Mouse (Mus musculus) thymus, adult 2 months (tissue): ENCODE measurements around the gene Gm14124. TPM values are rescaled to one million over a fixed set of nuclear protein-coding genes. Genes with fewer than 3 reads are reported as not detected.
"Not testable (repeated sequence)": the region's sequence is repeated elsewhere in the genome, so short reads cannot be mapped to it uniquely, and the experiment has no call there.

Experiments
- DNase-seq: peaks from one replicate; pipeline ENCODE4 v3.0.0; 2021
- H3K27ac ChIP-seq: fragments of 200-500 bp; 2 replicates; pipeline ENCODE4 v1.5.1; 2012; ENCODE audit warnings: low read length, control low read depth; ENCODE audit not compliant: control insufficient read depth, insufficient read depth
- H3K27me3 ChIP-seq: fragments of 200-500 bp; 2 replicates; pipeline ENCODE4 v1.6.1; 2012; ENCODE audit warnings: mild to moderate bottlenecking, low read length, moderate library complexity, mixed read lengths; ENCODE audit not compliant: control insufficient read depth, insufficient read depth
- H3K36me3 ChIP-seq: fragments of 200-500 bp; 2 replicates; pipeline ENCODE4 v1.6.1; 2012; ENCODE audit warnings: mild to moderate bottlenecking, low read length, moderate library complexity; ENCODE audit not compliant: control insufficient read depth, insufficient read depth
- H3K4me1 ChIP-seq: fragments of 200-500 bp; replicated peaks from 2 replicates; pipeline ENCODE4 v1.6.1; 2012; ENCODE audit warnings: low read length; ENCODE audit not compliant: control insufficient read depth, insufficient read depth
- H3K4me3 ChIP-seq: fragments of 200-500 bp; 2 replicates; pipeline ENCODE4 v1.5.1; 2012; ENCODE audit warnings: mild to moderate bottlenecking, low read length, control low read depth, moderate library complexity; ENCODE audit not compliant: control insufficient read depth, insufficient read depth
- CTCF ChIP-seq: fragments of 200-500 bp; IDR thresholded peaks from 2 replicates; pipeline ENCODE4 v1.5.1; 2012; ENCODE audit warnings: mild to moderate bottlenecking, control low read depth, low read length, moderate library complexity, borderline replicate concordance; ENCODE audit not compliant: control insufficient read depth, poor library complexity, insufficient read depth; ENCODE audit errors: extremely low read depth
- POLR2A ChIP-seq: fragments of 200-500 bp; IDR thresholded peaks from 2 replicates; pipeline ENCODE4 v1.6.1; 2012; ENCODE audit warnings: mild to moderate bottlenecking, low read length, control low read depth, moderate library complexity; ENCODE audit not compliant: control insufficient read depth, poor library complexity, insufficient read depth; ENCODE audit errors: extremely low read depth
- WGBS: fragments of 180-500 bp; shearing (Covaris S2); methylation state at CpG from one replicate; pipeline ENCODE4 v1.1.7; 2018; 5-methylcytosine and 5-hydroxymethylcytosine counted together
- polyA plus RNA-seq: library from polyadenylated mRNA; depleted of rRNA; stranded (reverse); fragments of >200 nt; gene quantifications from 2 replicates; pipeline ENCODE4 v1.2.3, GENCODE M21; 2012; rRNA removed

Gene Gm14124
- not detected in 2 replicates for polyA plus RNA-seq

DNA sequence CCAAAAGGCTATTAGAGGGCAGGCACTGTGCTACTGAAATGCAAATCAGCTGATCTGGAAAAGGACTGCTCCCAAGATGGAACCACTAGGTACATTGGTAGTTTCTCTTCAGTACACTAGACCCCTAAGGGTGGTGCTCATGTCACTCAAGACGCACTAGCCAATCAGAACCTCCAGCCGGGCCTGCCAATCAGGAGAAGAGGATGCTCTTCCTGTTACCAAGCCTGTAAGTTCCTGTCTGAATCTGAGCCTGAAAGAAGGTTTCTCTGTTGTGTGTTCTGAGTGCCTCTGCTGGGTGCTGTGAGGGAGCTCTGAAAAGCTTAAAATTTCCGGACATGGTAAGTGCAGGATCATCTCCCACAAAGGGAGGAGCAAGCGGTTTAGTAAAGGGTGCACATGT is at the start of gene Gm14124:
TSS of gene Gm14124 (plus strand) at position 227 of the 400 bp plus-strand sequence.
- H3K4me3 ChIP-seq: not testable (repeated sequence)
- WGBS: 88% methylated on average over 4 of the region's 4 CpGs

DNA sequence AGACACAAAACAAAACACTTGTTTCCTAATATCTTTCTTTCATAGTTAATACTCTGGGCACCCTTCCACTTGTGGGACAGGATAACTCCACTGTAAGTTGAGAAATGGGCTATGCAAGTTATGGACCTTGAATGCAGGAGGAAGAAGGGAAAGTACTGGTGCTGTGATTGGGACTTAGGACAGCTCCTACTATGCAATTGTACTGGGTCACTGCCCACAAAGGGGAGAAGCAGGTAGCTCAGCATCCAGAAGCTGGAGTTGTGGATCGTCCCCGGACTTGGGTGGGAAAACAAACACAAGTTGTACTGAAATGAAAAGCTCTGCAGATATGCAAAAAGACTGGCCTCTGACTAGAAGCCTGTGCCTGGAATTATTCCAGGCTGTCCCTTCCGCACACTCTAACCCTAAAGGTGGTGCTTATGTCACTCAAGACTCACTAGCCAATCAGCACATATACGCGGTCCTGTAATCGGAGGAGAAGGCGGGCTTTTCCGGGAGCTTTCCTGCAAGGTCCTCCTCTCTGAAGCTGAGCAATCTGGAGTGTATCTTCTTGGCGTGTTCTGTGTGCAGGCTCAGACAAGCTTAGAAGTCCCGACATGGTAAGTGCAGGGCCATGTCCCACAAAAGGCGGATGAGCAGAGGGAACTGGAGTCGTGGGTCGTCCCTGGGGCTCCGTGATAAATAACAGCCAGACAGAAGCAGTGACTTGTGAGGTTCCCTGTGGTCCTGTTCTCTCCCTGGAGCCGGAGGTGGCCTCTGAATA is 39.5 kb upstream of the Gm14124 start, which contains the start of gene Zfp937:
TSS of gene Zfp937 (plus strand) at position 474 of the 763 bp plus-strand sequence.
- H3K27ac ChIP-seq, H3K27me3 ChIP-seq, H3K36me3 ChIP-seq, H3K4me1 ChIP-seq: not testable (repeated sequence)
- WGBS: 5% methylated on average over 15 of the region's 15 CpGs
- peak within 1 kb of the TSS; percentile 40 for H3K4me3 ChIP-seq
- DNase-seq: peak; percentile 44

More for the DNA sequence above, at the start of gene Gm14124:
- not testable (repeated sequence) for H3K36me3 ChIP-seq, H3K27me3 ChIP-seq, H3K27ac ChIP-seq, H3K4me1 ChIP-seq, DNase-seq

DNA sequence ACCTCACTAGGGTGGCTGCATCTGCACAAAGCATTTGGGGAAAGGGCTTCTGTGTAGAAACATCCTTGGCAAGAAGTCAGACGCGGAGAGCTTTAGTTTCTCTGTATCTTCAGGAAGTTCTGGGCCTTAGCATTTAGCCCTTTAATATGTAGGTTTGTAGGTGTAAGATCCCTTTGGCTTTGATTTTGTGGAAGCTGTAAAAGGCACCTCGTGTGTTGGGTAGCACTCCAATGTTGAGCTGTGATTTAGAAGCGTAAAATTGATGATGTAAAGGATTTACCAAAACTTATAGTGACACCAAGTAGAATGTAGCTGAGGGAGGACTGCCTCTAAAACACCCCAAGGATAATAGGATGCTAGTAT is 39.0 kb upstream of the Gm14124 start:
- H3K36me3 ChIP-seq, DNase-seq, H3K4me1 ChIP-seq, H3K27ac ChIP-seq, H3K27me3 ChIP-seq: not testable (repeated sequence)
- WGBS: 25% methylated on average over 4 of the region's 4 CpGs
- H3K4me3 ChIP-seq: peak overlapping the region; percentile 40

DNA sequence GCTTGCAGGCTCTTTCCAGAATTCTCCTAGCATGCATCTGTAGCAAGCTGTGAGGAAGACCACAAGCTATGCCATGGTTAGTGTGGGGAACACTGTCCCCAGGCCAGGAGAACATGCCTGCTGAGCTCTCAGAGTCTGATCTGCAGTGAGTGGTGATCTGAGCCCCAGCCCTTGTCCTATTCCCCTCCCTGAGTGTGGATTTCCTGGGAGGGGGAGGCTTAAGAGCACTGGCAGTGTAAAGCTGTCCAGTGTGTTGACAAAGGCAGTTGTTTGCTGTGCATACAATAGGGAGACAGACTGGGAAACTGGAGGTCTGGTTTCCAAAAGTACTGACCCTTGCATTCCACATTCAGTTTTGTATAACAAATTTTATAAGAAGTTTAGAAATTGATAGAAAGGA is 34.1 kb upstream of the Gm14124 start:
- not testable (repeated sequence) for DNase-seq, H3K4me1 ChIP-seq, H3K27ac ChIP-seq, H3K27me3 ChIP-seq, H3K4me3 ChIP-seq, H3K36me3 ChIP-seq

DNA sequence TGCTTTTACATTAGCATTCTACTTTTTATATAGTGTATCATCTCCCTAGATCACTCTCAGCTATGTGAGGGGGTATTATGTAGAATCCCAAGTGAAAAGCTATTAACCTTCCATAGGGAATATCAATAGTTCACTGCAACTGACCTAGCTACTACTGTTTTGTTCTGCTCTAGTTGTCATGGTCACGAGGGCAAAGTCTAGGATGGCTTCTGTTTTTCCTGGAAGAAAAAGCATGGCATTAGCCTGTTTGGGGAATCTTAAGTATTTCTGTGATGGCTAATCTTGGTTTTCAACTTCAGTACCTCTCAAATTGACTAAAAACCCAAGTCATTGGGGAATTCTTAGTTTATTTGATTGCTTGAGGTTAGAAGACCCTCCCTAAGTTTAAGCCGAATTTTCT is 14.1 kb upstream of the Gm14124 start:
- H3K27me3 ChIP-seq: no peaks in the 10 kb centered on the region
- no peak overlapping the region for H3K27ac ChIP-seq
- DNase-seq: no peak
- no peak for TF ChIP-seq POLR2A
- no peak for TF ChIP-seq CTCF
- WGBS: 92% methylated on average over 2 of the region's 2 CpGs
- no peaks in the 10 kb centered on the region for H3K4me1 ChIP-seq
- no peak overlapping the region for H3K4me3 ChIP-seq
- no peaks in the 10 kb centered on the region for H3K36me3 ChIP-seq

DNA sequence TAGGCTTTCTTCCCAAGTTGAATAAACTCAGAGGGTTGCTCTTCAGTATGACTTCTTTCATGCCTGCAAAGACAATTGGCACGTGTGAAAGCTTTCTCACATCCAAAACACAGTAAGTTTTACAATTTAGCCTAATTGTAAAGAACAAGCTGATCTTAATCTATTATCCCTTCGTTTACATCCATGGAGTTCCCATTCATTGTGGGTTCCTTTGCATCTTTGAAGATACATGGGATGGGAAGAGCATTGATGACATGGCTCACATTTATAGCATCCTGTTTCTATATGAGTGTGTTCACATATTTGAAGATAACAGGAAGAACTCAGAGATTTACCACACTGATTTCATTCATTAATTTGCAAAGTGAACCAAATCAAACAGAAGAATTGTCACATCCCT is 1.8 kb upstream of the Gm14124 start, which contains the start of gene Gm21994:
TSS of gene Gm21994 (minus strand) at position 101 of the 400 bp plus-strand sequence.
- 62% methylated on average over 2 of the region's 2 CpGs for WGBS
- not testable (repeated sequence) for DNase-seq, H3K27me3 ChIP-seq, H3K4me1 ChIP-seq, H3K27ac ChIP-seq, H3K4me3 ChIP-seq, H3K36me3 ChIP-seq

DNA sequence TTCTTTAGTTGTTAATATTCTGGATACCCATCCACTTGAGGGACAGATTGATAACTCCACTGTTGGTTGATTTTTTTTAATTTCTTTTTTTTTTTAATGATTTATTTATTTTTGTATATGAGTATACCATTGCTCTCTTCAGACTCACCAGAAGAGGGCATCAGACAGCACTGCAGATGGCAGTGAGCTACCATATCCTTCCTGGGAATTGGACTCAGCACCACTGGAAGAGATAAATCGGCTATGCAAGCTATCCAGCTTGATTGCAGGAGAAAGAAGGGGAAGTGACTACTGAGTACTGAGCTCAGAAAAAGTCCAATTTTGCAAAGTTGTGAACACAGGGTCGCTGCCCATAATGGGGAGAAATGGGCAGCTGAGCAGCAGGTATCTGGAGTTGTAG is 456 bp upstream of the Gm14124 start:
- not testable (repeated sequence) for H3K36me3 ChIP-seq, DNase-seq, H3K27ac ChIP-seq, H3K4me3 ChIP-seq, H3K4me1 ChIP-seq, H3K27me3 ChIP-seq
- WGBS: 67% methylated on average over 2 of the region's 2 CpGs

DNA sequence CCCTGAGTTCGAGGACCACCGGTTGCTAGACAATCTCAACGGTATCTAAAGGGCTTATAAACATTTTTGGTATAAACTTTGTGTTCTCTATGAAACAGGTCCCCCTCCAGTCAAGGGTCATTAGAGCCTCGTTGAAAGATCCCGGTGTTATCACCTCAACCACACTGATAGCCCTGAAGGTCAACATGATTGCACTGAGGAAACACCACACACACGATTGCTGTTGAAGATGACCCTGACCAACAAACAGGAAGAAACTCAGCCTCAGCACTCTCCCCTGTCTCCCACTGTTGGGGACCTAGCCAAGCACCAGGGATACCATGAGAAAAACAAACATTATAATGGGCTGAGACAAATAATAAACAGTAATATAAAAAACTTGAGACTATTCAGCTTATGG is 36.4 kb downstream of the Gm14124 start:
- 84% methylated on average over 6 of the region's 6 CpGs for WGBS
- Histone ChIP-seq H3K36me3 (no peaks in the 10 kb centered on the region), H3K4me1 (no peaks in the 10 kb centered on the region), H3K27ac (no peak overlapping the region), H3K27me3 (no peaks in the 10 kb centered on the region), H3K4me3 (no peak overlapping the region)
- no peak for TF ChIP-seq CTCF
- no peak for TF ChIP-seq POLR2A
- no peak for DNase-seq
